Mouse (Mus musculus): ENCODE measurements around the gene Fam104a. TPM values are rescaled to one million over a fixed set of nuclear protein-coding genes. Genes with fewer than 3 reads are reported as not detected.
"Not testable (repeated sequence)": the region's sequence is repeated elsewhere in the genome, so short reads cannot be mapped to it uniquely, and the experiment has no call there.

Fam104a gene
- polyA plus RNA-seq, 2 experiments = 25.0 to 44.5 TPM

DNA sequence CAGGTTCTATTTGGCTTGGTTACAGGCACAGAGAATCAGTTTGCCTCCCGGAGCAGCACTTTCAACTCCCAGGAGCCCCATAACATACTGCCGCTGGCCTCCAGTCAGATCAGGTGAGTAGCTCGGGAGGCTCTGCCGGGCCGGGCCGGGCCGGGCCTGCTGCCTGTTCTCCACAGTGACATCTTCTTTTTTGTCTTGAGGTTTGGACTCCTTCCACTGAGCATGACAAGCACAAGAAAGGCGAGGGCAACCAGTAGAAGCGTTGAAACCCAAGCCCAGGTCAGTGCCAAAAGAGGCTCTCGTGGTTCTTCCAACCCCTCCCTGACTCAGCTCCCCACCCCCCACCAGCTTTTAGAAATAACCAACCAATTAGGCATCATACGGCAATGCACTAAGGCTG, 23.0 kb downstream of the Fam104a start:
- peaks cover 96% of the 10 kb centered on the region for H3K36me3 ChIP-seq (replicated peaks; ENCODE audit: control insufficient read depth, insufficient read depth, low read depth)
- no peaks in the 10 kb centered on the region for H3K9me3 ChIP-seq (ENCODE audit: control insufficient read depth, low read length)
- peaks cover 0 to 2% of the 10 kb centered on the region in 2 experiments; a peak in 2 of 4 replicates for H3K4me1 ChIP-seq (replicated peaks; ENCODE audit: control insufficient read depth in 2 of 2, insufficient read depth in 2 of 2, low read length in 1 of 2)
- no peak overlapping the region for H3K4me3 ChIP-seq (ENCODE audit: insufficient read depth in 1 of 2, low read depth in 2 of 2, low read length in 2 of 2)
- H3K27me3 ChIP-seq (ENCODE audit: control insufficient read depth, insufficient read depth, low read length) = no peaks in the 10 kb centered on the region
- no peak overlapping the region for H3K4me2 ChIP-seq (ENCODE audit: low read depth)
- WGBS (ENCODE audit: insufficient replicate concordance) = 93% methylated on average over 11 of the region's 11 CpGs
- DNase-seq (ENCODE audit: low read depth in 3 of 3, low spot score in 3 of 3) (no peak), ATAC-seq (ENCODE audit: insufficient read depth) (no peak)
- TF ChIP-seq EP300 (IDR thresholded peaks at IDR 0.05; ENCODE audit: low read depth) (no peak), CTCF (IDR thresholded peaks at IDR 0.05; ENCODE audit: low read depth) (no peak)
- H3K27ac ChIP-seq = no peak overlapping the region
- no peak overlapping the region for H3K9ac ChIP-seq (replicated peaks)

DNA sequence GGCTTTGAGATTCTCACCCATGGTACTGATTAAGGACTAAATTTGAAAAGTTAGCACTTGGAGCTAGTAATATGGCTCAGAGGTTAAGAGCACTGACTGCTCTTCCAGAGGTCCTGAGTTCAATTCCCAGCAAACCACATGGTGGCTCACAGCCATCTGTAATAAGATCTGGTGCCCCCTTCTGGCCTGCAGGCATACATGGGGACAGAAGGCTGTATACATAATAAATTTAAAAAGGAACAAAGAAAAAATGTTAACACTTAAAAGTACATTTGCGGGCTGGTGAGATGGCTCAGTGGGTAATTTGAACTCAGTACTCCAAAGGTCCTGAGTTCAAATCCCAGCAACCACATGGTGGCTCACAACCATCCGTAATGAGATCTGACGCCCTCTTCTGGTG, 23.7 kb downstream of the Fam104a start:
- TF ChIP-seq CTCF (IDR thresholded peaks at IDR 0.05; ENCODE audit: low read depth) = peak; percentile 36; the same call in 1 of the 2 replicates
- not testable (repeated sequence) for H3K4me2 ChIP-seq (ENCODE audit: low read depth); DNase-seq (ENCODE audit: low read depth in 3 of 3, low spot score in 3 of 3); H3K27me3 ChIP-seq (ENCODE audit: control insufficient read depth, insufficient read depth, low read length); H3K27ac ChIP-seq; H3K4me3 ChIP-seq (ENCODE audit: insufficient read depth in 1 of 2, low read depth in 2 of 2, low read length in 2 of 2); H3K9ac ChIP-seq (replicated peaks); H3K4me1 ChIP-seq (replicated peaks; ENCODE audit: control insufficient read depth in 2 of 2, insufficient read depth in 2 of 2, low read length in 1 of 2); H3K9me3 ChIP-seq (ENCODE audit: control insufficient read depth, low read length); ATAC-seq (ENCODE audit: insufficient read depth)
- peaks cover 98% of the 10 kb centered on the region for H3K36me3 ChIP-seq (replicated peaks; ENCODE audit: control insufficient read depth, insufficient read depth, low read depth)
- 93% methylated on average over 3 of the region's 3 CpGs for WGBS (ENCODE audit: insufficient replicate concordance)

DNA sequence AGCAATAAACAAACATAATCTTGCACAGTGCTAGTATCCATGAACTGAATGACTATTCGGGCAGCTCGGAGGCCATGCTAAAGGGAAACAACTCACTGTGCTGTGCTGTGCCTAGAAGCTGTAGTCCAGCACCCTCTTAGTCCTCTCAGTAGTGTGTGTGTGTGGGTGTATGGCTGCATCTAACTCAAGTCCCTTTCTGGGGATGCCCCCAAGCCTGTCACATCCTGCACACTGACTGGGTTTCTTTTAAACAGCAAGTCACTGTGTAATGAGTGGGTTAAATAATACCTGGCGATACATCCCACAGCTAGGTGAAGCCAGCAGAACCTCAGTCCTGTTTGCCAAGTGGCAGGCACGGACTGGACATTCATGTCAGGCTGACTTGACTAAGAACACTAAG, 25.2 kb downstream of the Fam104a start:
- H3K36me3 ChIP-seq (replicated peaks; ENCODE audit: control insufficient read depth, insufficient read depth, low read depth) = peaks cover 99% of the 10 kb centered on the region
- H3K9me3 ChIP-seq (ENCODE audit: control insufficient read depth, low read length) = no peaks in the 10 kb centered on the region
- 88% methylated on average over 4 of the region's 4 CpGs for WGBS (ENCODE audit: insufficient replicate concordance)
- no peak overlapping the region for H3K27ac ChIP-seq
- H3K4me1 ChIP-seq (replicated peaks; ENCODE audit: control insufficient read depth in 2 of 2, insufficient read depth in 2 of 2, low read length in 1 of 2) = no peaks in the 10 kb centered on the region
- ATAC-seq (ENCODE audit: insufficient read depth) (no peak), DNase-seq (ENCODE audit: low read depth in 3 of 3, low spot score in 3 of 3) (no peak)
- TF ChIP-seq CTCF (IDR thresholded peaks at IDR 0.05; ENCODE audit: low read depth) (no peak), EP300 (IDR thresholded peaks at IDR 0.05; ENCODE audit: low read depth) (no peak)
- H3K9ac ChIP-seq (replicated peaks) = no peak overlapping the region
- no peak overlapping the region for H3K4me3 ChIP-seq (ENCODE audit: insufficient read depth in 1 of 2, low read depth in 2 of 2, low read length in 2 of 2)
- no peak overlapping the region for H3K4me2 ChIP-seq (ENCODE audit: low read depth)
- no peaks in the 10 kb centered on the region for H3K27me3 ChIP-seq (ENCODE audit: control insufficient read depth, insufficient read depth, low read length)

DNA sequence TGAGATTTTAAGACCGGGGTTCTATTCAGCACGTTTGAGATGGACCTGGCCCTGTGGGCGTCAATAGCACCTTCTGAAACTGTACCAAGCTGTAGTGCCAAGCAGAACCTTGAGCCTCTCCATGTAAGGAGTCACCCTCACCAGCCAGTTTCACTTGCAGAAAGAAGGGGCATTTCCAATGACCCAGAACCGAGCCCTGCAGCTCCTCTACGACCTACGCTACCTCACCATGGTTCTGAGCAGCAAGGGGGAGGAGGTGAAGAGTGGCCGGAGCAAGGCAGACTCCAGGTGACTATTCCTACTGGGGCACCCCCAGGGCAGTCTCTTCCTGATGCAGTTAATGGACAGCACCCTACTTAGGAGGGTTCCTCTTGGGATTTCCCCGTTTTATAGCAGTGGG, 25.6 kb downstream of the Fam104a start:
- TF ChIP-seq CTCF (IDR thresholded peaks at IDR 0.05; ENCODE audit: low read depth) (no peak), EP300 (IDR thresholded peaks at IDR 0.05; ENCODE audit: low read depth) (no peak)
- no peak for ATAC-seq (ENCODE audit: insufficient read depth)
- whole genome bisulfite sequencing (ENCODE audit: insufficient replicate concordance) = 84% methylated on average over 8 of the region's 8 CpGs

DNA sequence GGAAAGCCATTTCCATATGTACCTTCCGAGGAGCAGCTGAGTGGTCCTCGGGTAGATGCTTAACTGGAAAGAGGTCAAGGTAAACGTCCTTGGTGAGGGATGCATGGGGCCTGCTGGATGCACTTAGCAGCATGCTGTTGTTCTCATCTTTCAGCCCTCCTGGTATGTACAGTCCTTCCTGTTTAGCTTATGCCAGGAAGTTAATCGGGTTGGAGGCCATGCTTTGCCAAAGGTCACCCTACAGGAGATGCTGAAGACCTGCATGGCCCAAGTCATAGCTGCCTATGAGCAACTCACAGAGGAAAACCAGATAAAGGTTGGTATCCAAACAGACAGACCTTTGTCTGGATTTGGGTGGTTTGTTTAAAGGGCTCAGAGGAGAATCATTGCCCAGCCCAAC, 26.7 kb downstream of the Fam104a start:
- TF ChIP-seq EP300 (IDR thresholded peaks at IDR 0.05; ENCODE audit: low read depth) (no peak), CTCF (IDR thresholded peaks at IDR 0.05; ENCODE audit: low read depth) (no peak)
- Histone ChIP-seq H3K4me3 (ENCODE audit: insufficient read depth in 1 of 2, low read depth in 2 of 2, low read length in 2 of 2) (no peak overlapping the region), H3K4me2 (ENCODE audit: low read depth) (no peak overlapping the region), H3K27ac (no peak overlapping the region), H3K4me1 (replicated peaks; ENCODE audit: control insufficient read depth in 2 of 2, insufficient read depth in 2 of 2, low read length in 1 of 2) (no peaks in the 10 kb centered on the region), H3K36me3 (replicated peaks; ENCODE audit: control insufficient read depth, insufficient read depth, low read depth) (peaks cover 97% of the 10 kb centered on the region), H3K9me3 (ENCODE audit: control insufficient read depth, low read length) (no peaks in the 10 kb centered on the region), H3K27me3 (ENCODE audit: control insufficient read depth, insufficient read depth, low read length) (no peaks in the 10 kb centered on the region), H3K9ac (replicated peaks) (no peak overlapping the region)
- 68% methylated on average over 4 of the region's 4 CpGs for WGBS (ENCODE audit: insufficient replicate concordance)
- ATAC-seq (ENCODE audit: insufficient read depth) (no peak), DNase-seq (ENCODE audit: low read depth in 3 of 3, low spot score in 3 of 3) (no peak)

More for the DNA sequence above, 25.6 kb downstream of the Fam104a start:
- Histone ChIP-seq H3K9ac (replicated peaks) (no peak overlapping the region), H3K36me3 (replicated peaks; ENCODE audit: control insufficient read depth, insufficient read depth, low read depth) (peaks cover 99% of the 10 kb centered on the region), H3K9me3 (ENCODE audit: control insufficient read depth, low read length) (no peaks in the 10 kb centered on the region), H3K4me3 (ENCODE audit: insufficient read depth in 1 of 2, low read depth in 2 of 2, low read length in 2 of 2) (no peak overlapping the region), H3K27me3 (ENCODE audit: control insufficient read depth, insufficient read depth, low read length) (no peaks in the 10 kb centered on the region), H3K27ac (no peak overlapping the region), H3K4me2 (ENCODE audit: low read depth) (no peak overlapping the region), H3K4me1 (replicated peaks; ENCODE audit: control insufficient read depth in 2 of 2, insufficient read depth in 2 of 2, low read length in 1 of 2) (no peaks in the 10 kb centered on the region)
- no peak for DNase-seq (ENCODE audit: low read depth in 3 of 3, low spot score in 3 of 3)
